Mouse (Mus musculus): ENCODE results near the gene Bex4. TPM values are rescaled to one million over a fixed set of nuclear protein-coding genes. Genes with fewer than 3 reads are reported as not detected.

Gene Bex4
- polyA plus RNA-seq, 1 experiment, result 9.5 TPM

DNA sequence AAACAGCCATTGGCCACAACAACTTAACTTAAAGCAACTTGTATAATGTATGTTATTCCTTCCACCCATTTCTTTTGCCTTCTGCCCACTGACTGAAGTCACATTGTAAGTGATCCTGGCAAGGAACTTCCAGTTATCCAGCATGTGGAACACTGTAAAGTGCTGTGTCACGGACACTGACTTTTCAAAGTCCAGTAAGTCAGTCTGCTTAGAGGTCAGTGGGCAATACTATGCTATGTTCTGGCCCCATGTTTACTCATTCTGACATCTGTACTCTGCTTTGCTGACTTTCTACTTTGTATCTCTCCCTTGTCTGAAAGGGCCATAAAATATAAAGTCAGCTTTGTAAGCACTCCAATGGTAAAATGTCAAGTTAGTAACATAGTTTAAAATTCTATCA lies 44.3 kb downstream of the Bex4 start:
- no peak for DNase-seq (ENCODE audit: low read depth)

Other genes starting within 250 kb of the Bex4 start
- 33.6 and 36.5 TPM in 2 replicates for gene Arxes2, start 145.2 kb upstream of the Bex4 start, polyA plus RNA-seq (2012; rRNA removed)
- 7.1 and 8.7 TPM in 2 replicates for gene Arxes1, start 105.6 kb upstream of the Bex4 start, polyA plus RNA-seq (2012; rRNA removed)
- 18.0 and 40.5 TPM in 2 replicates for gene Bex2, start 70.8 kb upstream of the Bex4 start, polyA plus RNA-seq (2012; rRNA removed)
- 39.1 and 41.1 TPM in 2 replicates for gene Nxf3, start 53.7 kb upstream of the Bex4 start, polyA plus RNA-seq (2012; rRNA removed)
- 19.2 and 29.3 TPM in 2 replicates for gene Tceal8, start 33.3 kb downstream of the Bex4 start, polyA plus RNA-seq (2012; rRNA removed)
- 0.22 and 0.74 TPM in 2 replicates for gene Tceal5, start 64.9 kb downstream of the Bex4 start, polyA plus RNA-seq (2012; rRNA removed)
- not detected in 2 replicates for gene Tceal7, start 75.8 kb downstream of the Bex4 start, polyA plus RNA-seq (2012; rRNA removed)
- gene Bex1, start 76.5 kb downstream of the Bex4 start, polyA plus RNA-seq (2012; rRNA removed), result 3.3 and 7.0 TPM in 2 replicates
- gene Tceal9, start 106.1 kb downstream of the Bex4 start, polyA plus RNA-seq (2012; rRNA removed), result 25.5 and 31.8 TPM in 2 replicates
- 75.4 and 93.5 TPM in 2 replicates for gene Bex3, start 131.3 kb downstream of the Bex4 start, polyA plus RNA-seq (2012; rRNA removed)

Data from gonadal fat pad, adult 2 months (tissue).